ENCODE assay signal across 8 mouse cellular contexts in genomic region chr11:69062761-69063224, GRCm38 (mm10). TPM values are rescaled to one million over a fixed set of nuclear protein-coding genes. Genes with fewer than 3 reads are reported as not detected.
DNase-seq lines count a peak whose midpoint lies in the region; ATAC-seq and TF ChIP-seq lines count a peak whose summit lies in the region.

No protein-coding gene starts in this region.

- H3K27ac ChIP-seq in forebrain, embryonic 15.5 days (replicated peaks), result peak overlapping the region; percentile 81
- H3K27ac ChIP-seq in lung, embryonic 16.5 days (ENCODE audit: low read length), result peak overlapping the region; percentile 85
- peak overlapping the region; percentile 87; the same call in 1 of the 2 replicates for H3K27ac ChIP-seq in thymus, adult 2 months (ENCODE audit: control insufficient read depth, insufficient read depth, low read length)

- H3K9me3 ChIP-seq in forebrain, embryonic 15.5 days, result no peaks in the 10 kb centered on the region
- H3K9me3 ChIP-seq in lung, embryonic 16.5 days (ENCODE audit: control insufficient read depth, low read length), result no peaks in the 10 kb centered on the region

- peak overlapping the region; percentile 66 for H3K4me3 ChIP-seq in forebrain, embryonic 15.5 days
- peak overlapping the region; percentile 73 for H3K4me3 ChIP-seq in lung, embryonic 16.5 days (ENCODE audit: low read length)
- H3K4me3 ChIP-seq in thymus, adult 2 months (ENCODE audit: control insufficient read depth, insufficient read depth, low read length), result peak overlapping the region; percentile 48

- H3K36me3 ChIP-seq in forebrain, embryonic 15.5 days, result no peaks in the 10 kb centered on the region
- no peaks in the 10 kb centered on the region for H3K36me3 ChIP-seq in lung, embryonic 16.5 days (ENCODE audit: control insufficient read depth, insufficient read depth, low read length)
- H3K36me3 ChIP-seq in thymus, adult 2 months (ENCODE audit: control insufficient read depth, insufficient read depth, low read length), result no peaks in the 10 kb centered on the region

- under 1% methylated on average over 19 of the region's 19 CpGs for WGBS in forebrain, embryonic 15.5 days
- whole genome bisulfite sequencing in lung, embryonic 16.5 days, result 0% methylated on average over 19 of the region's 19 CpGs
- WGBS in thymus, adult 2 months, result under 1% methylated on average over 19 of the region's 19 CpGs

- DNase-seq in ES-CJ7 (ENCODE audit: low read depth, low spot score), result peak; percentile 94
- DNase-seq in cerebellum, adult 11-12 months, result peak; percentile 91
- DNase-seq in heart, postnatal 4 days, result peak; percentile 97
- DNase-seq in layer of hippocampus, adult 9-10 months (ENCODE audit: low spot score), result peak; percentile 99
- DNase-seq in ovary, adult 18-20 months (ENCODE audit: low spot score), result peak; percentile 88
- peak; percentile 93 for DNase-seq in thymus, adult 2 months

- H3K4me1 ChIP-seq in forebrain, embryonic 15.5 days, result peaks cover 60% of the 10 kb centered on the region
- H3K4me1 ChIP-seq in lung, embryonic 16.5 days (replicated peaks; ENCODE audit: control insufficient read depth, insufficient read depth, low read length), result peaks cover 37% of the 10 kb centered on the region
- peaks cover 32% of the 10 kb centered on the region for H3K4me1 ChIP-seq in thymus, adult 2 months (replicated peaks; ENCODE audit: control insufficient read depth, insufficient read depth, low read length)

- H3K9ac ChIP-seq in forebrain, embryonic 15.5 days (replicated peaks), result peak overlapping the region; percentile 30; the same call in 1 of the 2 replicates
- H3K9ac ChIP-seq in lung, embryonic 16.5 days (ENCODE audit: low read length), result peak overlapping the region; percentile 67

- ATAC-seq in forebrain, embryonic 15.5 days (replicated peaks), result peak; percentile 52
- peak; percentile 61 for ATAC-seq in lung, embryonic 16.5 days (ENCODE audit: low read depth)

- no peaks in the 10 kb centered on the region for H3K27me3 ChIP-seq in forebrain, embryonic 15.5 days
- no peaks in the 10 kb centered on the region for H3K27me3 ChIP-seq in lung, embryonic 16.5 days (ENCODE audit: control insufficient read depth, insufficient read depth, low read depth, low read length)
- H3K27me3 ChIP-seq in thymus, adult 2 months (ENCODE audit: control insufficient read depth, insufficient read depth, low read length), result no peaks in the 10 kb centered on the region

- no peak for TF ChIP-seq POLR2A in thymus, adult 2 months (IDR thresholded peaks at IDR 0.05; ENCODE audit: control insufficient read depth, extremely low read depth, insufficient read depth, low read length, poor library complexity)

- peak overlapping the region; percentile 91 for H3K4me2 ChIP-seq in forebrain, embryonic 15.5 days (replicated peaks)
- peak overlapping the region; percentile 63 for H3K4me2 ChIP-seq in lung, embryonic 16.5 days (ENCODE audit: low read depth, low read length)

- no peak for TF ChIP-seq CTCF in thymus, adult 2 months (IDR thresholded peaks at IDR 0.05; ENCODE audit: borderline replicate concordance, control insufficient read depth, extremely low read depth, insufficient read depth, low read length, poor library complexity)

RNA-seq across cellular contexts. Expression of gene Borcs6, which starts 3.3 kb away (rescaled TPM):
- 12.8 and 15.4 TPM in 2 replicates for polyA plus RNA-seq in forebrain, embryonic 15.5 days (2015; fragmentation: Nextera tagmentation; extraction: Ambion mirVana)
- total RNA-seq in heart, postnatal 4 days (2021), result 10 to 100 TPM; 13.8 to 14.3 TPM
- polyA plus RNA-seq in lung, embryonic 16.5 days (2015; fragmentation: Nextera tagmentation; extraction: Ambion mirVana), result 7.2 and 8.6 TPM in 2 replicates
- 18.0 TPM in 2 replicates for polyA plus RNA-seq in thymus, adult 2 months (2012; rRNA removed)

RNA-seq across cellular contexts. Expression of gene Tmem107, which starts 7.8 kb away (rescaled TPM):
- polyA plus RNA-seq in forebrain, embryonic 15.5 days (2015; fragmentation: Nextera tagmentation; extraction: Ambion mirVana), result 47.6 and 50.5 TPM in 2 replicates
- total RNA-seq in heart, postnatal 4 days (2021), result 1 to 10 TPM; 6.7 to 8.6 TPM
- polyA plus RNA-seq in lung, embryonic 16.5 days (2015; fragmentation: Nextera tagmentation; extraction: Ambion mirVana), result 101 and 104 TPM in 2 replicates
- polyA plus RNA-seq in thymus, adult 2 months (2012; rRNA removed), result 31.1 and 33.0 TPM in 2 replicates

RNA-seq across cellular contexts. Expression of gene Aurkb, which starts 17.3 kb away (rescaled TPM):
- 68.3 and 81.8 TPM in 2 replicates for polyA plus RNA-seq in forebrain, embryonic 15.5 days (2015; fragmentation: Nextera tagmentation; extraction: Ambion mirVana)
- 10 to 100 TPM; 38.0 to 43.3 TPM for total RNA-seq in heart, postnatal 4 days (2021)
- polyA plus RNA-seq in lung, embryonic 16.5 days (2015; fragmentation: Nextera tagmentation; extraction: Ambion mirVana), result 183 and 189 TPM in 2 replicates
- polyA plus RNA-seq in thymus, adult 2 months (2012; rRNA removed), result 192 and 276 TPM in 2 replicates

RNA-seq across cellular contexts. Expression of gene Vamp2, which starts 25.5 kb away (rescaled TPM):
- polyA plus RNA-seq in forebrain, embryonic 15.5 days (2015; fragmentation: Nextera tagmentation; extraction: Ambion mirVana), result 179 and 188 TPM in 2 replicates
- 10 to 100 TPM; 80.2 to 84.6 TPM for total RNA-seq in heart, postnatal 4 days (2021)
- polyA plus RNA-seq in lung, embryonic 16.5 days (2015; fragmentation: Nextera tagmentation; extraction: Ambion mirVana), result 80.6 and 85.2 TPM in 2 replicates
- 159 and 175 TPM in 2 replicates for polyA plus RNA-seq in thymus, adult 2 months (2012; rRNA removed)

RNA-seq across cellular contexts. Expression of gene Per1, which starts 32.2 kb away (rescaled TPM):
- polyA plus RNA-seq in forebrain, embryonic 15.5 days (2015; fragmentation: Nextera tagmentation; extraction: Ambion mirVana), result 7.6 and 8.2 TPM in 2 replicates
- total RNA-seq in heart, postnatal 4 days (2021), result 10 to 100 TPM; 42.6 to 55.6 TPM
- 31.1 and 32.4 TPM in 2 replicates for polyA plus RNA-seq in lung, embryonic 16.5 days (2015; fragmentation: Nextera tagmentation; extraction: Ambion mirVana)
- 28.0 and 29.6 TPM in 2 replicates for polyA plus RNA-seq in thymus, adult 2 months (2012; rRNA removed)

Comparison
In these comparisons a context has a peak if more than half of its experiments do, and no peak if none do; other contexts are left out.
1. Peak in every context shown above with its lines: DNase-seq, ATAC-seq, H3K4me3 ChIP-seq and H3K27ac ChIP-seq.